Mouse (Mus musculus) limb, embryonic 12.5 days (tissue): ENCODE data around the gene Mpl. TPM values are rescaled to one million over a fixed set of nuclear protein-coding genes. Genes with fewer than 3 reads are reported as not detected.

Source experiments
- ATAC-seq: fragments of 200-750 bp; cut with Nextera tagmentation; 2 replicates; pipeline ENCODE4 v1.8.0; 2017; ENCODE audit warnings: low read depth, moderate TSS enrichment; ENCODE audit not compliant: insufficient number of reproducible peaks, insufficient read depth, low FRiP score, low TSS enrichment
- H3K27ac ChIP-seq: fragments of 300-500 bp; sonication (generic); 2 replicates; pipeline ENCODE4 v1.5.1; 2016; ENCODE audit warnings: mild to moderate bottlenecking, moderate library complexity
- H3K27me3 ChIP-seq: fragments of 300-500 bp; sonication (generic); 2 replicates; pipeline ENCODE4 v1.6.1; 2016; ENCODE audit warnings: mild to moderate bottlenecking, moderate library complexity
- H3K36me3 ChIP-seq: fragments of 300-500 bp; sonication (generic); 2 replicates; pipeline ENCODE4 v1.6.1; 2016; ENCODE audit warnings: mild to moderate bottlenecking, moderate library complexity
- H3K4me1 ChIP-seq: fragments of 300-500 bp; sonication (generic); replicated peaks from 2 replicates; pipeline ENCODE4 v1.6.1; 2016
- H3K4me2 ChIP-seq: fragments of 300-500 bp; sonication (generic); 2 replicates; pipeline ENCODE4 v1.6.1; 2016; ENCODE audit warnings: mild to moderate bottlenecking, moderate library complexity
- H3K4me3 ChIP-seq: fragments of 300-500 bp; sonication (generic); replicated peaks from 2 replicates; pipeline ENCODE4 v1.5.1; 2016; ENCODE audit warnings: mild to moderate bottlenecking
- H3K9ac ChIP-seq: fragments of 300-500 bp; sonication (generic); replicated peaks from 2 replicates; pipeline ENCODE4 v1.6.1; 2016; ENCODE audit warnings: mild to moderate bottlenecking, moderate library complexity
- H3K9me3 ChIP-seq: fragments of 300-500 bp; sonication (generic); 2 replicates; pipeline ENCODE4 v1.6.1; 2016; ENCODE audit warnings: mild to moderate bottlenecking, moderate library complexity
- WGBS: fragments of 180-500 bp; shearing (Covaris S2); methylation state at CpG from one replicate; pipeline ENCODE4 v1.1.7; 2016; 5-methylcytosine and 5-hydroxymethylcytosine counted together
- polyA plus RNA-seq: library from polyadenylated mRNA; unstranded; fragments of >200 nt; fragmentation: Nextera tagmentation; extraction: Ambion mirVana; gene quantifications from 2 replicates; pipeline ENCODE4 v1.2.1, GENCODE M21; 2016

Gene Mpl
- polyA plus RNA-seq, 1 experiment from 2014 or later, result 0.64 TPM

DNA sequence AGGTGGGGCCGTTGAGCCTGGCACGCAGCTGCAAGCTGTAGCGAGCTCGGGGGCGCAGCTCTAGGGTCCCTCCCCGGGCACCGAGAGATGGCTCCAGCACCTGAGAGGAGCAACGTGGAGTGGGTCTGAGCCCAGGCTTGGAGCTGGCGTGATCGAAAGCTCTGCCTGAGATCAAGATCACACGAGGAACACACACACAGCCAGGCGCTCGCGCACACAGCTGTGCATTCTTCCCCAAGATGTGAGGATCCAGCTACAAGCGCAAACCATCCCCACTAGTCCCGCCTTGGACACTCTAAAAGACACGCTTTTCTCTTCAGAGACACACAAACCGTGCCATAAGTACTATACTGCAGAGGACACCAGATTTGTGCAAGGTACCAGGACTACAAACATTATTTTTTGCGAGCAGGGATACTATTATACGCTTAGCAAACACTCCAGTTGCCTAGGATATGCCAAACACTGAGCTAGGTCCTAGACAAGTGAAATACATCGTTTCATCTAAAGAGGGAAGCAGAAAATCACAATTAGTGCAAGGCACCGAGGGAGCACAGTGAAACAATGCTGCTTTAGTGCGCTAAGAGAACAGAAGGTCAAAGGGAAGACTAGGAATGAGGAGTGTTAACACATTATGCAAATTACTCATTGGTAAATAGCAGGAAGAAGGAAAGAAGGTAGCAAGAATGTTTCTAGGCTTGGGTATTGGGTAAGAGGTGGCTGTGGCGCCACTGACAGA lies 10.7 kb downstream of the Mpl start:
- ATAC-seq, result no peak
- Histone ChIP-seq H3K4me1 (peaks cover 10% of the 10 kb centered on the region), H3K4me2 (peak overlapping the region; percentile 78), H3K4me3 (peak overlapping the region; percentile 40), H3K36me3 (no peaks in the 10 kb centered on the region), H3K27ac (no peak overlapping the region), H3K27me3 (0 out of 2 replicates have a peak, but pooled peaks cover 3% of the 10 kb centered on the region), H3K9ac (peak overlapping the region; percentile 48; the same call in 1 of the 2 replicates), H3K9me3 (no peaks in the 10 kb centered on the region)
- WGBS, result 33% methylated on average over 24 of the region's 24 CpGs

DNA sequence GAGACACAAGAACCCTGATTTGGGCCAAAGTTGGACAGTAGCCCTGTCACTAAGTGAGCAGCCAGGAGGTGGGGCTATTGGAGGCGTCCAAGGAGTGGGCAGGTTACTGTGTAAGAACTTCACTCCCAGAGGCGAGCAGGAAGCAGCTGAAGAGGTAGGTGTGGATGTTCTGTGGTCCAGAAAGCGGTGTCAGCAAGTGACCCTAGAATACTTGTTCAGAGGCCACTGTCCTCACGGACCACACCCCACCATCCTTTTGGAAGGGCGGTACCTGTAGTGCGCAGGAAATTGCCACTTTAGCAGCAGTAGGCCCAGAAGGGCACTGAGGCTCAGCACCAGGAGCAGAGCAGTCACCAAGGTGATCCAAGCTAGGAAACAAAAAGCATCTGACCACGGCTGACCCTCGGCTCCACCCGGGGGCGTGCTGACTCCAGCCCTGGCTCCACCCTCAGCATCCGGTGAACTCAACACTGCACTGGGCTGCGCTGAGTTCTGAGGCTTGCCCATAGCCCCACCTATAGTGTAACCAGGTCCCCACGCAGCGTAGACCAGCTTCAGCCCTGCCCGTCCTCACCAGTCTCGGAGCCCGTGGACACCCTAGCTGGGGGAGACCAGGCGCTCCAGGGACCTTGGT lies 11.4 kb downstream of the Mpl start:
- Histone ChIP-seq H3K27me3 (0 out of 2 replicates have a peak, but pooled peaks cover 3% of the 10 kb centered on the region), H3K9me3 (no peaks in the 10 kb centered on the region), H3K9ac (peak overlapping the region; percentile 48; the same call in 1 of the 2 replicates), H3K4me3 (peak overlapping the region; percentile 40), H3K4me2 (peak overlapping the region; percentile 78), H3K4me1 (peaks cover 10% of the 10 kb centered on the region), H3K27ac (no peak overlapping the region), H3K36me3 (no peaks in the 10 kb centered on the region)
- 16% methylated on average over 18 of the region's 18 CpGs for WGBS
- peak; percentile 79 for ATAC-seq

DNA sequence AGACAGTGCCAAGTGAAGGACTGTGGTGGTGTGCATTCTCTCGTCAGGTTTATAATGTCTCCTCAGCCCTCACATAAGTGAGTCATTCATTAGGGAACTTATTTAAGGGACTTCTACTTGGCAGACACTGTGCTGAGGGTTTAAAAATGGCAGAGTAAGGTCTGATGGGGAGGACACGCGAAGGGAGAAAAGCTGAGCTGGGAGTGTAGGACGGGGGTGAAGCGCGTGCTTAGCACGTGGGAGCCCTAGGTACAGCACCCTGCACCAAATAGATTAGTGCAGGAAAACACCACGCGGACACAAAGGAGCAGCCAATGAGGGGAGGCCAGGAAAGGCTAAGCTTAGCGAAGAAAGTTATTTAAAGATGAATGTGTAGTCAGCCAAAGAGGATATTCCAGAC lies 12.2 kb downstream of the Mpl start:
- no peak overlapping the region for H3K27ac ChIP-seq
- no peaks in the 10 kb centered on the region for H3K9me3 ChIP-seq
- 0 out of 2 replicates have a peak, but pooled peaks cover 3% of the 10 kb centered on the region for H3K27me3 ChIP-seq
- H3K4me3 ChIP-seq, result no peak overlapping the region
- peaks cover 10% of the 10 kb centered on the region for H3K4me1 ChIP-seq
- H3K36me3 ChIP-seq, result no peaks in the 10 kb centered on the region
- 87% methylated on average over 10 of the region's 10 CpGs for WGBS
- H3K9ac ChIP-seq, result no peak overlapping the region
- H3K4me2 ChIP-seq, result no peak overlapping the region
- no peak for ATAC-seq

DNA sequence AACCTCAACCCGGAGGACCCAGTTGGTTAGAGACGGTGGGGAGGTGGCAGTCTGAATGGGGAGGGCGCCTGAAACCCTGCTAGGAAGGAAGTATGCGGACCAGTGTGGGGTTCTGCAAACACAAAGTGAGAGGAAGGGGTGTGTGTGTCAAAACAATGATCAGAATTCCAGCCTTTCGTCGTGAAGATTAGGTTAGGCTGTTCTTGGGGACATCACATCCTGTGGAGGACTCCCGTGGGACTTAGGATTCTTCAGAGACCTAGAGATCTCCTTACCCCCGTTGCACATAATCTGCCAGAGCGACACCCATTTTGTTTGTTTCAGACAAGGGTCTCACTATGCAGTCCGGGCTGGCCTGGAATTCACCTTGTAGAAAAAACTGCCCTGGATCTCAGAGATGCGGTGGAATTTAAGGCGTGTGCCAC lies 19.5 kb downstream of the Mpl start:
- Histone ChIP-seq H3K9ac (peak overlapping the region; percentile 82), H3K4me2 (peak overlapping the region; percentile 87), H3K4me3 (peak overlapping the region; percentile 82), H3K27me3 (no peaks in the 10 kb centered on the region), H3K9me3 (no peaks in the 10 kb centered on the region), H3K27ac (peak overlapping the region; percentile 91), H3K36me3 (peaks cover 30% of the 10 kb centered on the region), H3K4me1 (peaks cover 35% of the 10 kb centered on the region)
- no peak for ATAC-seq
- 10% methylated on average over 12 of the region's 12 CpGs for WGBS

DNA sequence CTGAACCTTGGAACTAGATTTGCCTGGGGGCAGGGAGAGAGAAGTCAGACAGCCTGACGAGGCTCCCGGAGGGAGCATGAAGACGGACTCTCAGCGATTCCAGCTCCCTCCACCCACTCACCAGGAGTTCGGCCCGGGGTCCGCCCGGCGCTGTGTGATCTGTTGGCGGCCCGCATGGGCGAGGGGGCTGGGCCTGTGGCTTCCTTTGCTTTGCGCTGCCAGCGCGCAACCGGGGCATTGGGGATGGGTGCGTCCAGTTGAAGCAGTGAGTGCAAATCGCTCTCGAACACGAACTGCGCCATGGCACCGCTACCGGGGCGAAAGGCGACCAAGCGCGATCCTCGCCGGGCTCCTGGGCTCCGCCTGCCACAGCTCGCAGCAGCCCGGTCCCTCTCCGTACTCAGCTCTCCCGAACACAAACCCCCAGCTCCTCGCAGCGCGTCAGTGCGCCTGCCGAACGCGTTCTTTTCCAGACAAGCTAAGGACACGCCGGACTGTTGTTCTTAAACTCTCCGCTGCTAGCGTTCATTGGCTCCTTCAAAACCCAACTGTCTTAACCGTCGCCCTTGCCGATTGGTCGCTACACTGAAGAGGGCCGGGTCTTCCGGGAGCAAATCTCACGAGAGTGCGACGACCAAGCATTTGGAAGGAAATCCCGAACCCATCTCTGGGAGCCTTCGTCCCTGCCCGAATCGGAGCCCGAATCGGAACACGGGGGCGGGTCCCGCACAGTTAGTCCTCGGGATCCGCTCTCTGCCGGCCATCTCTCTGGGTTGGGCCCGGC lies 20.3 kb downstream of the Mpl start, which contains the start of gene Cdc20:
Gene Cdc20 (minus strand): TSS at position 533 of the 784 bp plus-strand sequence.
- peak; percentile 95 for ATAC-seq
- Histone ChIP-seq H3K9ac (peak within 1 kb of the TSS; percentile 82), H3K4me3 (peak within 1 kb of the TSS; percentile 82), H3K27ac (peak within 1 kb of the TSS; percentile 91), H3K27me3 (no peaks in the 10 kb centered on the region), H3K4me2 (peak within 1 kb of the TSS; percentile 87), H3K4me1 (peaks cover 35% of the 10 kb centered on the region), H3K36me3 (peaks cover 38% of the 10 kb centered on the region), H3K9me3 (no peaks in the 10 kb centered on the region)
- WGBS, result under 1% methylated on average over 66 of the region's 67 CpGs

DNA sequence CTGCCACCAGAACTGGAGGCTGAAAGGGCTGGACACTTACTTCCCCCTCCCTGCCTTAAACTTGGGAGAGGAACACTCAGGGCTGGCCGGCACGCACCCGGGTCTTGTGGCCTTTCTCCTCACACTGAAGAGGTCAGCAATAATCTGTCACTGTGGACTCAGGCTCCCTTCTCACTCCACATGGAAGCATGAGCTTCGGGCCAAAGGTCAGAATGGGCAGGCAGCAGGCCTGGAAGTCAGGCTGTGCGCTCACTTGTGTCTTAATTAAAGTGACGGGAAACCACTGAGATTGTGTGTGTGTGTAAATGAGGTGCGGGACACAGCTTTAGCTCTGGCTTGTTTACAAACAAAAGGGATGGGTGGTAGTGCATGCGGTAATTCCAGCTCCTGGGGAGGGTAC lies 25.0 kb downstream of the Mpl start:
- H3K27me3 ChIP-seq, result no peaks in the 10 kb centered on the region
- no peak overlapping the region for H3K4me2 ChIP-seq
- peak overlapping the region; percentile 27; the same call in 1 of the 2 replicates for H3K9ac ChIP-seq
- H3K36me3 ChIP-seq, result peaks cover 57% of the 10 kb centered on the region
- no peaks in the 10 kb centered on the region for H3K9me3 ChIP-seq
- ATAC-seq, result no peak
- no peak overlapping the region for H3K4me3 ChIP-seq
- H3K27ac ChIP-seq, result no peak overlapping the region
- WGBS, result 72% methylated on average over 8 of the region's 8 CpGs
- peaks cover 49% of the 10 kb centered on the region for H3K4me1 ChIP-seq

DNA sequence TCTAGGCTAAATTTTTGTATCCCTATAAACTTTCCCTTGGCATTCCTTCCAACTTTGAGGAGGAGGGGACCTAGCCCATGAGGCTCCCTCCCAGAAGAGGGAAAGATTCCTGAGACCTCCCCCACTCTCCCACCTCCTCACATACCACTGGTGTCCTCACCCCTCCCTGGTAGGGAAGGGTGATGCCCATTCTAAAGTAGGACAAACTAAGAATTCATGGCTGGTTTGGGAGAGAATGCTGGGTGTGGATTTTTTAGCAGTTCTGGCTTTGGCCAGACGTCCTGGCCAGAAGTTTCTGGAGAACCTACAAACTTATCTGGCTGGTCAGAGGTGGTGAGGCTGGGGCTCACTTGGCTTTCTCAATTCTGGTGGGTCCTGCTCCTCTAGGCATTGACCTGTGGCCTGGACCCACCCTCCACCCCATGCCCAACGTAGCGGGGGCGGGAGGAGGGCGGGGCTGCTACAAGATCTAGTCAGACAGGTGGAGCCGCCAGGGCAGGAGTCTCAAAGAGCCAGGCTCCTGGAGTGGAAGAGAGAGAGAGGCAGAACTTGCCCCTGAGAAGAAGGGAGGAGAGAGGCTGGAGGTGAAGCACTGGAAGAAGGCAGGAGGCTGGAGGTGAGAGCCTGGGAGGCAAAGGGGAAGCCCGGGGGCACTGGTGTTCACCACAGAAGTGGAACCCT lies 28.0 kb downstream of the Mpl start:
- H3K4me3 ChIP-seq, result peak overlapping the region; percentile 71
- 42% methylated on average over 7 of the region's 7 CpGs for WGBS
- H3K27me3 ChIP-seq, result no peaks in the 10 kb centered on the region
- H3K9me3 ChIP-seq, result no peaks in the 10 kb centered on the region
- H3K36me3 ChIP-seq, result peaks cover 42% of the 10 kb centered on the region
- peak overlapping the region; percentile 83; the same call in 1 of the 2 replicates for H3K27ac ChIP-seq
- ATAC-seq, result no peak
- peaks cover 29% of the 10 kb centered on the region for H3K4me1 ChIP-seq
- peak overlapping the region; percentile 65 for H3K9ac ChIP-seq
- H3K4me2 ChIP-seq, result peak overlapping the region; percentile 88

DNA sequence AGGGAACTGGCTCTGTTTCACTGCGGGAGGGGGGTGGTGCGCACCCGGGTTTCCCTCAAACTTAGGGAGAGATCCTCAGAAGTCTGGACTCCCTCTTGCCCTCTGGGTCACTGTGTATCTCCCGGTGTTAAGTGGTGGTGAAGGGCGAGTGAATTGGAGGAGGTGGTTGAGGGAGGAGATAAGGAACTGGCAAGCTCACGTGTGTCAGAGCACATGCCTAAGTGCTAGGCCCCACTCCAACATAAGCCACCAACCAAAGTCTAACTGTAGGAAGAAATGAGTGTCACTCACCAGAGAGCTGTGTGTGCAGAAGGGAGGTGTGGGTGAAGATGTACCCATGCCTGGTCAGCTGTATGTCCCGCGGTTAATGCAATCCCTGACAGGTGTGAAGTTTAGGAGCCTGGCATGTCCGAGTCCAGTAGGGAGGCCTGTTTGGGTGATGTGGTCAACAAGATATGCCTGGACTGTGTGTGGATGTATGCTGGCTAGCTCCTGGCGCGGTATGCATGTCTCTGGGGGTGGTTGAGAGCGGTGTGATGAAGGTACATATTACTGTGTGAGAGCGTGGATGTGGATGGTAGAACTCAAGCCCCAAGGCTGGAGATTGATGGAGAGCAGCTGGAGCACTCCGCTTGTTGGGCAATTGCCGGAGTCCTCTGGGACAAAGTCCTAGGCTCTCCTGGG lies 28.6 kb downstream of the Mpl start:
- H3K27me3 ChIP-seq, result no peaks in the 10 kb centered on the region
- peak overlapping the region; percentile 88 for H3K4me2 ChIP-seq
- H3K4me1 ChIP-seq, result peaks cover 24% of the 10 kb centered on the region
- peaks cover 39% of the 10 kb centered on the region for H3K36me3 ChIP-seq
- H3K27ac ChIP-seq, result peak overlapping the region; percentile 83
- no peaks in the 10 kb centered on the region for H3K9me3 ChIP-seq
- ATAC-seq, result 0 out of 2 replicates have a peak, but pooled peaks have one; percentile 18
- peak overlapping the region; percentile 71 for H3K4me3 ChIP-seq
- peak overlapping the region; percentile 65 for H3K9ac ChIP-seq
- 41% methylated on average over 15 of the region's 15 CpGs for WGBS

DNA sequence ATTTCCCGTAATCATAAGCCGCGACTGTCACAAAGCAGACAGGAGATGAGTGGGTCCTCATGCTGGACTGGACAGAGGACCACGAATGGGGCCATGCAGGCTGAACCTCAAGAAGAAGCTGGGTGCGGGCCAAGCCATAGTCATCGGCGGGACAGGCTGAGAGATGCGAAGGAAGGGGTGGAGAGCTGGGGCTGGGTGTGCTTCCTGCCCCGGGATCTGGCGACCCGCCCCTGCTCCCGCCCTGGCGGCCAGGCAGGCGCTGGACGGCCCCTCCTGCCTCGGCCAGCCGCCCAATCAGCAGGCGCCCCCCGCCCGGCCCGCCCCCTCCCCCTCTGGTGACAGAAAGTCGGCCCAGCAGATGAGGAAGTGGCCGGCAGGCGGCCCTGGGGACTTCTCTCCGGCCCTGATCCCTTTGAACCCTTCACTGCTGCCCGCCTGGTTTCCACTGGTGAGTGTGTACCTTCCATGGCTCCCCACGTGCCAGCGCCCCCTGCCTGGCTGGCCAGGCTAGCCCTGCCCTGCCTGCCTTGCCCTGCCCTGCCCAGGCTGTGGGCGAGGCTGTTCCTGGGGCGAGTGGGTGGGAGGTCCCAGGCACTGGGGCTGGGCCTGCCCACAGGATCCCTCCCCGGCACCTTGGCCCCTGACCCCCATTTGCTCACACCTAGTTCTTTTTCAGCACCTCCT lies 29.4 kb downstream of the Mpl start, which contains the start of gene Elovl1:
Gene Elovl1 (plus strand): TSS at position 326 of the 684 bp plus-strand sequence.
- 1% methylated on average over 19 of the region's 31 CpGs for WGBS
- ATAC-seq, result peak; percentile 95
- H3K9me3 ChIP-seq, result no peaks in the 10 kb centered on the region

More for the DNA sequence above, 29.4 kb downstream of the Mpl start, which contains the start of gene Elovl1:
- Histone ChIP-seq H3K27me3 (no peaks in the 10 kb centered on the region), H3K36me3 (peaks cover 34% of the 10 kb centered on the region), H3K27ac (peak within 1 kb of the TSS; percentile 83), H3K4me2 (peak within 1 kb of the TSS; percentile 88), H3K4me3 (peak within 1 kb of the TSS; percentile 71), H3K4me1 (peaks cover 24% of the 10 kb centered on the region), H3K9ac (peak within 1 kb of the TSS; percentile 65)
